Mouse (Mus musculus): ENCODE results near the gene Efcab12. TPM values are rescaled to one million over a fixed set of nuclear protein-coding genes. Genes with fewer than 3 reads are reported as not detected.
A peak's percentile ranks its signal among the peaks of the same experiment; 100 is the strongest.

The Efcab12 gene
- polyA plus RNA-seq, 1 experiment from 2014 or later = 2.7 TPM

- H3K27me3 ChIP-seq (replicated peaks) = no peaks in the 10 kb centered on the region
- no peak overlapping the region for H3K9ac ChIP-seq
- H3K4me1 ChIP-seq = peaks cover 26% of the 10 kb centered on the region
- ATAC-seq (replicated peaks) = no peak
- H3K36me3 ChIP-seq (replicated peaks) = no peaks in the 10 kb centered on the region
- H3K9me3 ChIP-seq = no peaks in the 10 kb centered on the region
- H3K27ac ChIP-seq = no peak overlapping the region
- no peak overlapping the region for H3K4me2 ChIP-seq
- no peak overlapping the region for H3K4me3 ChIP-seq
- 82% methylated on average over 1 of the region's 1 CpGs for WGBS
These were observed 65.6 kb downstream of the Efcab12 start for GRCm38 (mm10) chr6:115772604-115773003.

- no peak overlapping the region for H3K4me3 ChIP-seq
- H3K4me1 ChIP-seq = peaks cover 26% of the 10 kb centered on the region
- no peak overlapping the region for H3K27ac ChIP-seq
- H3K9me3 ChIP-seq = no peaks in the 10 kb centered on the region
- WGBS = 82% methylated on average over 6 of the region's 6 CpGs
- H3K9ac ChIP-seq = no peak overlapping the region
- H3K4me2 ChIP-seq = no peak overlapping the region
- no peaks in the 10 kb centered on the region for H3K36me3 ChIP-seq (replicated peaks)
- ATAC-seq (replicated peaks) = no peak
- H3K27me3 ChIP-seq (replicated peaks) = no peaks in the 10 kb centered on the region
These were observed 66.0 kb downstream of the Efcab12 start for GRCm38 (mm10) chr6:115772201-115772600.

DNA sequence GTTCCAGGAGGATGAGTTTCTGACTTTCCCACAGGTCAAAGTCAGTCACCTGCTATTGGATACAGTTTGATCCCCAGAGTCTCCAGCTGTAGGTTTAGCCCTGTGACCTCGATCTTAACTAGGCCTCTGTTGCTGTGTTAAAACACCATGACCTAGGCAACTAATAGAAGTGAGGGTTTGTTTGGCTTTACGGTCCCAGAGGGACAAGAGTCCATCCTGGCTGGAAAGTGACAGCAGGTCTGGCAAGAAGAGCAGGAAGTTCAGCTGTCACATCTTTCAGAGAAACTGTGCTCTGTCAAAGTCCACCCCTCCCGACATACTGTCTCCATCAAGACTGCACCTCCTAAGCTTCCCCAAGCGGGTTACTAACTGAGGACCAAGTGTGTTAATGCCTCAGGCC is 67.4 kb downstream of the Efcab12 start:
- WGBS = 77% methylated on average over 4 of the region's 4 CpGs
- Histone ChIP-seq H3K4me1 (peaks cover 16% of the 10 kb centered on the region), H3K9ac (no peak overlapping the region), H3K9me3 (no peaks in the 10 kb centered on the region), H3K27ac (no peak overlapping the region), H3K27me3 (replicated peaks) (no peaks in the 10 kb centered on the region), H3K4me3 (no peak overlapping the region), H3K4me2 (no peak overlapping the region), H3K36me3 (replicated peaks) (no peaks in the 10 kb centered on the region)
- no peak for ATAC-seq (replicated peaks)

DNA sequence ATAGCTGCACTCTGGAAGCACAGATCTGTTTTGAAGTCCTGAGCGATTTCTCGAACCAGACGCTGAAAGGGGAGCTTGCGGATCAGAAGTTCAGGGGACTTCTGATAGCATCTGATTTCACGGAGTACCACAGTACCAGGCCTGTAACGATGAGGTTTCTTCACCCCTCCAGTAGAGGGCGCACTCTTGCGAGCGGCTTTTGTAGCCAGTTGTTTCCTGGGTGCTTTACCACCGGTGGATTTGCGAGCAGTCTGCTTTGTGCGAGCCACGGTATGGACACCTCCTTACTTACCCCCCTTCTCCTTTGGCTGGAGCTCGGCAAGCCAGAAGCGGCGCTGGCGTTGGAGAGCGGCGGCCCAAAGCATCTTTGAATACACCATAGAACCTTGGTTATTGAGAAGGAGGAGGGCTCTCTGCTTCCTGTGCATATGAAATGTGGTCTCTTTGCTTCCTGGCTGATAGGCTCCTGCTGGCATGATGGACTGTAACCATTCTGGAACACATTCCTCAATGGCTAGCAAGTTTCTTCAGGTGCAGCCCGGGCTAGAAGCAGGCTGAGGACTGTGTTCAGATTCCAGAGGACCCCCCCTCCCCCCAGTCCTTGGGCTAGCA is 68.0 kb downstream of the Efcab12 start:
- H3K9me3 ChIP-seq = no peaks in the 10 kb centered on the region
- 83% methylated on average over 20 of the region's 20 CpGs for whole genome bisulfite sequencing

GRCm38 (mm10) chr6:115768207-115768606 is 70.0 kb downstream of the Efcab12 start:
- ATAC-seq (replicated peaks) = no peak
- Histone ChIP-seq H3K4me2 (no peak overlapping the region), H3K36me3 (replicated peaks) (no peaks in the 10 kb centered on the region), H3K27me3 (replicated peaks) (no peaks in the 10 kb centered on the region), H3K27ac (no peak overlapping the region), H3K4me1 (peaks cover 6% of the 10 kb centered on the region; the same call in 1 of the 2 replicates), H3K4me3 (no peak overlapping the region), H3K9me3 (no peaks in the 10 kb centered on the region), H3K9ac (no peak overlapping the region)
- WGBS = 92% methylated on average over 4 of the region's 4 CpGs

More for the DNA sequence above, 68.0 kb downstream of the Efcab12 start:
- Histone ChIP-seq H3K9ac (no peak overlapping the region), H3K36me3 (replicated peaks) (no peaks in the 10 kb centered on the region), H3K4me2 (no peak overlapping the region), H3K27ac (no peak overlapping the region), H3K4me1 (peaks cover 9% of the 10 kb centered on the region), H3K27me3 (replicated peaks) (no peaks in the 10 kb centered on the region), H3K4me3 (no peak overlapping the region)
- ATAC-seq (replicated peaks) = no peak

GRCm38 (mm10) chr6:115767357-115767756 is 70.9 kb downstream of the Efcab12 start:
- WGBS = 34% methylated on average over 9 of the region's 9 CpGs
- no peaks in the 10 kb centered on the region for H3K27me3 ChIP-seq (replicated peaks)

GRCm38 (mm10) chr6:115764179-115764578 is 74.0 kb downstream of the Efcab12 start:
- Histone ChIP-seq H3K27me3 (replicated peaks) (no peaks in the 10 kb centered on the region), H3K4me2 (peak overlapping the region; percentile 10; the same call in 1 of the 2 replicates), H3K9me3 (no peaks in the 10 kb centered on the region), H3K9ac (no peak overlapping the region), H3K4me1 (peaks cover 6% of the 10 kb centered on the region; the same call in 1 of the 2 replicates), H3K27ac (peak overlapping the region; percentile 65), H3K36me3 (replicated peaks) (no peaks in the 10 kb centered on the region), H3K4me3 (no peak overlapping the region)
- ATAC-seq (replicated peaks) = peak; percentile 87
- under 1% methylated on average over 7 of the region's 7 CpGs for WGBS

More at GRCm38 (mm10) chr6:115767357-115767756, 70.9 kb downstream of the Efcab12 start:
- peaks cover 6% of the 10 kb centered on the region; the same call in 1 of the 2 replicates for H3K4me1 ChIP-seq
- no peak overlapping the region for H3K4me3 ChIP-seq
- no peaks in the 10 kb centered on the region for H3K9me3 ChIP-seq
- no peak for ATAC-seq (replicated peaks)
- no peak overlapping the region for H3K27ac ChIP-seq
- H3K4me2 ChIP-seq = no peak overlapping the region
- H3K36me3 ChIP-seq (replicated peaks) = no peaks in the 10 kb centered on the region
- no peak overlapping the region for H3K9ac ChIP-seq

DNA sequence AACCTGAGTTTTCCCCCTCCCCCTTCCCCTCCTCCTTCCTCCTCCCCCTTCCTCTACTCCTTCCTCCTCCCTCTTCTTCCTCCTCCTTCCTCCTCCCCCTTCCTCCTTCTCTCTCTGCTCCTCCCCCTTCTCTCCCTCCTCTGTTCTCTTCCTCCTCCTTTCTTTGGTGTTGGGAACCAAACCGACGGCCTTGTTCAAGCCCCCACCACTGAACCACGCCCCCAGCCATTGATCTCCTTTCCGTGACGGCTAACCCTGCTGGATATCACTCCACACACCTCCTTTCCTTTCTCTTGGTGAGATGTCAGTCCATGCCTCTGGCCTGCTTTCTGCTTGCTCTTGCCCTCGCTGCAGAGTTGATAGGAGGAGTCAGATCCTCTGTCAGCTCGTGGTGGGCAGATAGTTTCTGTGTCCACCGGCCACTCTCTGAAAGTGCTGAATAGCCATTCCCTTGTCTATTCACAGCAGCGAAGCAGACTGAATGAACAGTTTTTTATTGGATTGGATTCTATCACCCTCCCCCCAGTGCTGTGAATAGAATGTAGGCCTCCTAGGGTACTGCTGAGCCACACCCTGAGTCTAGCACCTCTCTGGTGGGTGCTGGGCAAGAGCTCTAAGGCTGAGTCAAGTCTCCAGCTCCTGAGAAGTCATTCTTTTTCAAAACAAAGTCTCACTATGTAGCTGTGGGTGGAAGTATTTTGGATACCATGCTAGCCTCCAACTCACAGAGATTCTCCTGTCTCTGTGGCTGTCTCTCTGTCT is 76.0 kb downstream of the Efcab12 start, which contains the start of gene Tmem40:
TSS of gene Tmem40 (minus strand) at position 416 of the 762 bp plus-strand sequence.
- Histone ChIP-seq H3K9me3 (no peaks in the 10 kb centered on the region), H3K4me2 (no peak within 1 kb of the TSS), H3K9ac (no peak within 1 kb of the TSS), H3K4me1 (peaks cover 6% of the 10 kb centered on the region; the same call in 1 of the 2 replicates), H3K36me3 (replicated peaks) (no peaks in the 10 kb centered on the region), H3K4me3 (no peak within 1 kb of the TSS), H3K27ac (no peak within 1 kb of the TSS; the same call in 1 of the 2 replicates), H3K27me3 (replicated peaks) (no peaks in the 10 kb centered on the region)
- WGBS = 4% methylated on average over 9 of the region's 9 CpGs
- ATAC-seq (replicated peaks) = no peak

DNA sequence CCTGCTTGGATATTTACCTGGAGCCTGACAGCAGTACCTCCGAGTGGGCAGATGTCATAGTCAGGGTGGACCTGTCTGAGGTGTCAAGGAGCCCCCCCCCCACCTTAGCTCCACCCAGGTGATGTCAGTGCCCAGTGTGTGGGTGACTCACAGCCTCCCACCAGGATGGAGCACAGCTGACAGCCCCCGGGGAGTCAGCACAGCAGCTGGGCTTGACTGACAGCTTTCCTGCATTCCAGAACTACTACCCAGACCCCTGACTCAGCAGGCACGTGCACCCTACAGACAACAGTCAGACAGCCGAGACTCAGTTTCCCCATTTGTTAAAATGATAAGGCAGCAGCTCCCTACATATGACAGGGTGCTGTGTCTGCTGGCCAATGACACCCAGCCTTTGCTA is 77.2 kb downstream of the Efcab12 start:
- ATAC-seq (replicated peaks) = no peak
- H3K9ac ChIP-seq = no peak overlapping the region
- H3K9me3 ChIP-seq = no peaks in the 10 kb centered on the region
- WGBS = 61% methylated on average over 4 of the region's 4 CpGs
- H3K4me1 ChIP-seq = peaks cover 6% of the 10 kb centered on the region; the same call in 1 of the 2 replicates
- H3K27ac ChIP-seq = no peak overlapping the region
- H3K36me3 ChIP-seq (replicated peaks) = no peaks in the 10 kb centered on the region
- no peak overlapping the region for H3K4me3 ChIP-seq
- no peak overlapping the region for H3K4me2 ChIP-seq
- no peaks in the 10 kb centered on the region for H3K27me3 ChIP-seq (replicated peaks)

Small RNA genes within 50 kb of the gene (microRNA-seq; reads per million reads assigned to microRNA genes)
- not detected for gene Mir7660

Other genes with a start within 250 kb of the Efcab12 start
- 0.49 and 0.74 TPM in 2 replicates for gene Mkrn2os, start 245.8 kb downstream of the Efcab12 start, polyA plus RNA-seq (2015; fragmentation: Nextera tagmentation; extraction: Ambion mirVana)
- gene Mkrn2, start 236.5 kb downstream of the Efcab12 start, polyA plus RNA-seq (2015; fragmentation: Nextera tagmentation; extraction: Ambion mirVana) = 36.8 and 40.0 TPM in 2 replicates
- gene Raf1, start 161.8 kb downstream of the Efcab12 start, polyA plus RNA-seq (2015; fragmentation: Nextera tagmentation; extraction: Ambion mirVana) = 142 and 146 TPM in 2 replicates
- 0.74 and 1.2 TPM in 2 replicates for gene Tmem40, start 76.0 kb downstream of the Efcab12 start, polyA plus RNA-seq (2015; fragmentation: Nextera tagmentation; extraction: Ambion mirVana)
- gene Cand2, start 63.9 kb downstream of the Efcab12 start, polyA plus RNA-seq (2015; fragmentation: Nextera tagmentation; extraction: Ambion mirVana) = 11.4 and 12.2 TPM in 2 replicates
- 881 and 890 TPM in 2 replicates for gene Rpl32, start 29.7 kb downstream of the Efcab12 start, polyA plus RNA-seq (2015; fragmentation: Nextera tagmentation; extraction: Ambion mirVana)
- gene Mbd4, start 15.0 kb upstream of the Efcab12 start, polyA plus RNA-seq (2015; fragmentation: Nextera tagmentation; extraction: Ambion mirVana) = 9.4 and 11.7 TPM in 2 replicates
- gene Ift122, start 15.1 kb upstream of the Efcab12 start, polyA plus RNA-seq (2015; fragmentation: Nextera tagmentation; extraction: Ambion mirVana) = 33.1 and 34.4 TPM in 2 replicates
- gene Rho, start 93.3 kb upstream of the Efcab12 start, polyA plus RNA-seq (2015; fragmentation: Nextera tagmentation; extraction: Ambion mirVana) = 0.18 and 0.49 TPM in 2 replicates
- not detected in 2 replicates for gene H1foo, start 106.5 kb upstream of the Efcab12 start, polyA plus RNA-seq (2015; fragmentation: Nextera tagmentation; extraction: Ambion mirVana)
- gene Plxnd1, start 156.6 kb upstream of the Efcab12 start, polyA plus RNA-seq (2015; fragmentation: Nextera tagmentation; extraction: Ambion mirVana) = 8.0 and 8.3 TPM in 2 replicates